Mouse (Mus musculus) layer of hippocampus, adult 9-11 months (tissue): ENCODE measurements around the gene Olfr769.
"Not testable (repeated sequence)": the region's sequence is repeated elsewhere in the genome, so short reads cannot be mapped to it uniquely, and the experiment has no call there.

Experiments used
- DNase-seq: peaks from one replicate; pipeline ENCODE4 v3.0.0; 2022

The Olfr769 gene

GRCm38 (mm10) chr10:129117761-129118160, at the start of gene Olfr769:
TSS of gene Olfr769 (minus strand) at chr10:129117861.
- no peak for DNase-seq

DNA sequence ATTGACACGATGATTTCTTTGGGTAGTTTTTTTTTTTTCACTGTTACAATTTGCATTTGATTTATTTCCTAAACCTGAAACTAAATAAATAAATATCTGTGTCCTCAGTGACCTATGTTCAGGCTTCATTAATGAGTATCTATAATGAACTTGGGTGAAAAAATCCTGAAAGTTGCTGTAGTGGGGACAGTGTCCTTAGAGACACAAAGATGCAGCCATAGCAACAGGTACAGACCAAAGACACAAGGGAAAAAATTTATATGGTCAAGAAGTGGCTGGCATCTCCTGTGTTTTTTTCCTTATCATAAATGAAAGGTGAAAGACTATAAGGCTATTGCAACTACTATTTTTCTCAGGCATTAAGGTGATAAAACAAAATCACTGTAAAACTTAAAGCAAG, 47.0 kb upstream of the Olfr769 start, which contains the start of gene Olfr771:
TSS of gene Olfr771 (minus strand) at position 101 of the 400 bp plus-strand sequence.
- DNase-seq, result no peak

DNA sequence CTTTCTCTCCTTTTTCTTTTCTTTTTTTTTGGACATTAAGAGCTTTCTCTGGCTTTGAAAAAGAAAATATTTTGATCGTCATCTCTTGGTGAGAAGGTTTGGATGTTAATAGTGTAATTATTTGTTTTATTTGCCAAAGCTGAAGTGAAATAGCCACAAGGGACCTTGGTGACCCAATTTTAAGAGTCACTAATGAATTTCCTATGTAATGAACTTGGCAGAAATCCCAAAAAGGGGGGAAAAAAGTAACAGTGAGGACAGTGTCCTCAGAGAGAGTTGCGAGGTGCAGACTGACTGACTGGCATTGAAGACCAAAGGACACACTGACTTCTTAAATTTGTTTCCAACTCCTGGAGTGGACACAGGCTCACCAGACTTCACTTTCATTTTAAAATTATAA, 21.2 kb upstream of the Olfr769 start, which contains the start of gene Olfr770:
TSS of gene Olfr770 (minus strand) at position 101 of the 400 bp plus-strand sequence.
- DNase-seq, result no peak

DNA sequence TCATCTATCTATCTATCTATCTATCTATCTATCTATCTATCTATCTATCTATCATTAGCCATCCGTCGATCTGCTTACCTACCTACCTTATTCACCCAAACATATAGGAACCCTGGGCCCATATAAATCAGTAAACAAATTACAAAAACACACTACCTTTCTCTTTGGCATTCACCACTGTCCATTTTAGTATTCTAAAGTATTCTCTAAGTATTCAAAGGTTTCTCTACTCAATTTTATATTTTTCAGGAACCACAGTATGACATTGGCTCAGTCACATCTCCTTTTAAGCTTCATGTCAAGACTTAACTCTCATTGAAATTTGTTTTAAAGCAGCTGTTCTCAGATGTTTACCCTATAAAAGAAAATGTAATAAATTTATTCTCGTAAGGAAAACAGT, 2.5 kb downstream of the Olfr769 start:
- DNase-seq, result no peak

- no peak for DNase-seq
Observed at GRCm38 (mm10) chr10:129101231-129101630, 16.4 kb downstream of the Olfr769 start.

DNA sequence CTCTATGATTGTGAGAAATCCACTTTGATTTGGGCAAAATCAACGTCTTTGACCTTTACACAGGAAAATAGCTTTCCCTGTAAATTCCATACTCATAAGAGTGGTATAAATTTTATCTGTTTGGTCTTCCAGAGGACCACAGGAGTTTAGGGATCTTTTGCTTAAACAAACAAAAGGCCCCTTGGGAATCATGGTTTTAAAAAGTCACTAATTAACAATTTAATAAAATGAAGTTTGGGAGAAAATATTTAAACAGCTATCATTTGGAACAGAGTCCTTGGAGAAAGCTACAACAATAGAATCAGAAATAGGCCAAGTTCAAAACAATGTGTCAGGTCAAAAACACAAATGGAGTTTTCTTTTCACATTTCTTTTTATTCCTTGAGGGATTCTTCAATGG, 18.4 kb downstream of the Olfr769 start, which contains the start of gene Olfr768:
TSS of gene Olfr768 (minus strand) at position 101 of the 400 bp plus-strand sequence.
- no peak for DNase-seq

DNA sequence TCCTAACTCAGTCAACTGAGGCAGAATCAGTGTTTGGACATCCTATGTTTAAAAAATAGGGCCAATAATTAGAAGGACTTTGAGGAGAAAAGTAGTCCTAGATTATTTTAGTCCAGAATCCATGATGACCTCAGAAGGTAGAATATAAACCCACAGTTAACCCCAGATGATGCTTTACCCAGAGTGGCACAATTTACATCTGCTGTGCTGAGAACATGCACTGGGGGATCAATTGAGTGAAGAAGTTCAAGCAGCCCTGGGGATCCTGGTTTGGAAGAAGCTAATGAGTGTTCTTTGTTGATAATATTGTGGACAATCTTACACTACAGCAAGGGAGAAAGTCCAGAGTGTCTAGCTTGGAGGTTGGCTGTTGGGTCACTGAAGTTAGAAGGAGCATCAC, 34.9 kb downstream of the Olfr769 start, which contains the start of gene Olfr767:
TSS of gene Olfr767 (minus strand) at position 101 of the 400 bp plus-strand sequence.
- DNase-seq, result not testable (repeated sequence)

DNA sequence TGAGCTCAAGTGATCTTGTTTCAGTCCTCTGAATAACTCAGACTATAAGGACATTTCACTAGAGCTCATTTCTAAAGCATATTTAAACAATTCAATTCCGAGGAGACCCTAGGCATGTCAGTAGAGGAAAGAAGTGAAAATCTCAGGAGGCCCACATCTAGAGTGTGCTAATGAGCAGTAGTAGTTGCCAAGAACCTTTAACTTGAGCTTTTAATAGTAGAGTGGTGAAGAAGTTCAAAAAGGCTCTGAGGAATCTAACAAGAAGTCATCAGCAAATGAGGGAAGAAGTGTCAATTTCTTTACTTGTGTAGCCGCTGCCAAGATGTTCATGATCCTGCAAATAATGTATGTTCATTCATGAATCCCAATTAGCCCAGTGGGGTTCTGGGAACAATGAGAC, 48.8 kb downstream of the Olfr769 start, which contains the start of gene Olfr766-ps1:
TSS of gene Olfr766-ps1 (minus strand) at position 101 of the 400 bp plus-strand sequence.
- no peak for DNase-seq
